Mouse (Mus musculus) left cerebral cortex, adult 18-20 months (tissue): ENCODE measurements around the gene Tyw5. TPM values are rescaled to one million over a fixed set of nuclear protein-coding genes. Genes with fewer than 3 reads are reported as not detected.

Experiments used
- DNase-seq, 2 experiments: peaks; one replicate each; pipeline ENCODE4 v3.0.0; 2021 to 2022; ENCODE audit warnings: low spot score in 2 of 2, mixed read lengths in 1 of 2
- long read RNA-seq, 2 experiments: library from polyadenylated mRNA; stranded (forward); transcript quantifications; one replicate each; pipeline ENCODE4 v2.0.0; 2021
- total RNA-seq, 2 experiments: library from RNA; stranded (reverse); gene quantifications; 2 replicates each; pipeline ENCODE4 v1.2.3; 2021

The Tyw5 gene
- total RNA-seq: 10 to 100 TPM; 18.2 to 23.1 TPM
- long read RNA-seq, experiment 1, transcript Tyw5-201 (8 exons, 1,398 nt): major isoform, 6 of 17 reads
- long read RNA-seq, experiment 1, partial matches to known transcripts: 1 of 17 reads
- long read RNA-seq, experiment 1, other reads (novel, unspliced or antisense): 4 of 17 reads
- long read RNA-seq, experiment 2, transcript Tyw5-201 (8 exons, 1,398 nt): major isoform, 8 of 13 reads
- long read RNA-seq, experiment 2, partial matches to known transcripts: 0 of 13 reads
- long read RNA-seq, experiment 2, other reads (novel, unspliced or antisense): 2 of 13 reads

DNA sequence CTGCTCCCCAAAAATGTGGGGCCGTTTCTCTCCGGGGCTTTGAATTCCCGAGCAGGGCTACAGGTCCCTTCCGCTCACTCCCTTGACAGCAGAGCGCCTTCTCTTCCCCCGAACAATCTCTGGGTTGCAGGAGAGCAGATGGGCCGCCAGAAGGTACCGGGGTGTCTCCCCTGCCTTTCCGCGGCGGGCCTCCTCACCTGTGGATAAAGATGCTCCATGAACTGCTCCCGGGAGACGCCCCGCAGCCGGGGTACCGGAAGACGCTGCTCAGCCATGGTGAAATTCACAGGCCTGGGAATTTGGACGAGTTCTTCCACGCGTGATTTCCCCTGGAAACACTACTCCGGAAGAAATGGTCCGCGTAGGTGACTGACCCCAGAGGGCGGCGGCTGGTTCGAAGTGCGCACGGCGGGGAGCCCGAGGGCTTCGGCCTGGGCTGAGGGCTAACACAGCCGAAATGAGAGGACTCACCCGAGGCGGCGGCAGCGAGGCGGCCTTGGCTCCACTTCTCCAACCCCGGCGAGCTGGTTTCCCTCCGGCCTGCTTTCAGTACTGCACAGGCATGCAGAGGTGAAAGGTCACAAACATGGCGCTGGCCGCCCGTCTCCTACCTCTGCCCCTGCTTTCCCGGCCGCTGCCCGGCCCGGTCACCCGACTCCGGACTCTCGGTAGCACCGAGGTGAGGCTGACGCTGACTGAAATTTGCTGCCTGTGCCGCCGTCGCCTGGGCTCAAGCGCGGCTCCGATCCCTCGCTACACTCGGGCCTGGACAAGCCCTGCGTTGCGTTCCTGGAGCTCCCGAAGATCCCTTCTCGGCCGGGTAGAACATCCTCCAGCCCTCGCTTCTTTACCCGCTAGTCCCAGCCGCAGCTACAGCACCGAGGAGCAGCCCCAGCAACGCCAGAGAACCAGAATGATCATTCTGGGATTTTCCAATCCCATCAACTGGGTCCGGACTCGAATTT lies at the start of gene Tyw5, which contains the start of gene Maip1:
Gene Tyw5, minus strand, starts transcription at position 915 of the 965 bp plus-strand sequence.
Gene Maip1, plus strand, starts transcription at position 142 of the 965 bp plus-strand sequence.
- DNase-seq: peak; percentile 78

DNA sequence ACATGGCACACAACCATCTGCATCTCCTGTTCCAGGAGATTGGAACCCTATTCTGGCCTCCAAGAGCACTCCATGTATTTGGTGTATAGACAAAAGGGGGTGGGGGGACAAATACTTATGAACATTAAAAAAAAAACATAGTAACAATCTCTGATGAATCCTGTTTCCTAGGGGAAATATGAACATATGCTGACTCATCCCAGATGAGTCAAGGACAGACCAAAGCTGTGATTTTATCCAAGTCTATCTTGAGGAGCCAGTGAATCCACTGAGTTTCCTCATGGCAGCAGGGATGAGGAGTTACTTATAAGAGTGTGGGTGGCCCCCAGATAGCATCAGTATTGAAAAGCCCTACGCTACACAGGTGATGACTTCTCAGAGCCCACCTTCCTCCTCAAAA lies 43.3 kb upstream of the Tyw5 start:
- no peak for DNase-seq

DNA sequence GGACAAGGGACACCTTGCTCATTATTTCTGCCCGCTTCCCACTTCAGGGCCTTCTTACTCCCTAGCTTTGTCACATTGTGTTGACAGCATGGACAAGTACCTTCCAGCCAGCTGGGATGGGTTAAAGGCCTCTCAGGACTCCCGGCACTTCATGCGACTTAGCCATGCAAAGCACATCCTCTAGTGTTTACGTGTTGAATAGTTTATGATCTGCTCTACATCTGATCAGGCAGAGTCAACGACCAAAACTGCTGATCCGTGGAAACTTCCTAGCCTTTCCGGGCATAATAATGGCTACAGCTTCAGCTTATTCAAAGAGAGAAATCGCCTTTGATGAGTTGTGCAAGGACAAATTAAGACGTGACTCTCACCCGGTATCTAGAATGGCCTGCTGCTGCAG lies 38.8 kb upstream of the Tyw5 start:
- DNase-seq: no peak

DNA sequence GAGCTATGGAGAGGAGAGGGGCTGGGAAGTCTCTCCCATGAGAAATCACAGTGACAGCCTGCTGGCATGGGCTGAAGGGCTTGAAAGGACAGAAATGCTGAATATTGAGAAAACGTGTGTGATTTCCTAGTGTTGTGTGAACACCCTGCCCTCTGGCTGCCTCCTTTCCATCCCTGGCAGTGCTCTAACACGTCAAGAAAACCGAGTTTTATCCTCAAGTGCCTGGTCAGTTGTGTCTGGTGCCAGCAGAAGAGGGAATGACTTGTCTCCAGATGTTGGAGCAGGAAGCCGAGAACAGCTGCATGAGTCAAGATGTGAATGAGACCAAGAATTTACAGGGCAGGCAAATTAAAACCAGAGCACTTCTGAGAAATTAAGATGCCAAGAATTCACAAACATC lies 33.9 kb upstream of the Tyw5 start:
- DNase-seq: no peak

DNA sequence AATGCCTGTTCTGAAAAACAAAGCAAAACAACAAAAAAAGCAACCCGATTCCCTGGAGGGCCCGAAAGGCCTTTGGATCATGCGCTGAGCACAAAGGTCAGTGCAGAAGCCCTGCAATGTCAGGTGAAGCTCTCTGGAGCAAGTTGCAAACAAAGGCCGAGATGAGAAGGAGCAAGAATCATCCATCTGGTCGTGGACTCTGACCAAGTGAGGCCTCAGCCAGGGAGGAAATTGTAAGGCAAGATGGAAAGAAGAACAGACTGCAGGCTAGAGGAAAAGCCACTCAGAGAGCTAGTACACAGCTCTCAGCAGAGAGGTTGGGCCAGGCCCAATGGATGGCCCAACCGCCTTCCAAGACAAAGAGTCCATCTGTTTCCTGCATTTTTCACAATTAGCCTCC lies 32.1 kb upstream of the Tyw5 start:
- no peak for DNase-seq

DNA sequence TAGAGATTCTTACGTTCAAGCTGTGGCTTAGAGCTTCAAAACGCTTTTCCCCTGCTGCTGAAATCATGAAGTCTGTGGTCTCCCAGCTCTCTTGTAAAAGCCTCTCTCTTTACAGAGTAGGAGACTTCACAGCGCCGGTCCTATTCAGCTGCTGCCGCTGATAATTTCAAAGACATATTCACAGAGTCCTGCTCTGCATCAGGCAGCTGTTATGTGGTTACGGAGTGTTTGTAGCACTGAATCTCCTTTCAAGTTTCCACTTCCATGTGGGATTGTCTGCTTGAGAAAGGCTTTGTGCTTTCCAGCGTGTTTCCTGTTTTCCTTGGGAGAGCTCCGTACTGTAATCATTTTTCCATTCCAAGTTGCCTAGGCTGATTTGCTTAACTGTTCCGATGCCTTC lies 30.1 kb upstream of the Tyw5 start:
- peak in 1 of 2 experiments; percentile 11 for DNase-seq

DNA sequence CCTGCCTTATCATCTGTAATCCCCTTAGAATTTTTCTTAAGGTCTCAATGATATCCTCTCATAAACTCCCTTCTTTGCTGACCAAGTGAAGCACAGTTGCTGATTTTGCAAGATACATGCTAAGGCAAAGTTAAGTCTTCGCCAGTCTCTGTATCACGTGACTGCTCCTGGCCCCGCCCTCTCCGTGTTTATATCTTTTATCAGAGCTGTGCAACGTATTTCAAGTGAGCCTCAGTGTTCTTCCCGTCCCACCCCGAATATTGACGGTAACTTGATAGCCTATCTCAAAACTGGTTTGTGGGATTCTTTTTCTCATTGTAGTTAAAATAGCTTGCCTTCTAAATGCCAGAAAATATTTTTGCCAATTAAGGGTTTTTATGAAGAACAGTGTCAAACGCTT lies 29.5 kb upstream of the Tyw5 start:
- no peak for DNase-seq

DNA sequence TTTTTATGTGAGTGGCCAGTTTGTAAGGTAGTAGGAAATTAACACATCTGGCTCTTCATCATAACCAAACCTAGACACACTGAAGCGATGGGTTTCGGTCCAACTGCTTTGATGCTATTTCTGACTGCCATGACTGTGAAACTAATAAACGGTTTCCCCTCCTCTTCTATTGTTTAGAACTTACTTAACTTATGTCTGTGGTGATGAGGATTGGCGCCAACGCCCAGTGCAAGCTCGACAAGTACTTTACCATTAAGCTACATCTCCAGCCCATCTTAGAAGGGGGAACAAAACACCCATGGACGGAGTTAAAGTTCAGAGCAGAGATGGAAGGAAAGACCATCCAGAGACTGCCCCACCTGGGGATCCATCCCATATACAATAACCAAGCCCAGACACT lies 26.2 kb upstream of the Tyw5 start:
- no peak for DNase-seq

DNA sequence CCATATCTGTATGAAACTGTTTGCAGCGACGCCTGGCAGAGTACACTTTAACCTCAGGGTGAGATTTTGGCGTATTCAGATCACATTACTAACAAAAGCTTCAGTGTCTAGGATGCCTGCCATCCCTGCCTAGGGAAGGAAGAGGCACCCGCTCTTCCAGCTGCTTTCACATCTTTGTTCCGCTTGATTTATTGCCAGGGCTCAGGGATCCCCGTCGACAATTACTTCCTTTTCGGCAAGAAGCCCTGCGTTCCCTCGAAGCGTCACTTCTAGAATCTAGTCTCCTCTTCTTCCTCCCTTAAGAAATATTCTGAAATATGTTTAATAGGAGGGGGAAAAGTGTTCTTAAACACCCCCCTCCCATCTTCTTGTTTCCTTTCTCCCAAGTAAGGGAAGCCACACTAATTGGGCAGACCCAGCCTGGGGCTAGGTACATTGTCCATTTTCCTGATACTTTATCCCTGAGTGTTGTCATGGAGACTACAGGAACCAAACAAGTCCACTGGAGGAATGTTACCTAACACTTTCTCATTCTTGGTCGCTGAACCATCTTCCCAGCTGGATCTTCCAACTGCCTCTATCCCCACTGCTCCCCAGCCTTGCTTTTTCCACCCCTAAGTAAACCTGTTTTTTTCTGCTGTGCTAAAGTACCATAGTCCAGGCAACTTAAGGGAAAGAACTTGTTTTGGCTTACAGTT lies 23.0 kb upstream of the Tyw5 start:
- no peak for DNase-seq

DNA sequence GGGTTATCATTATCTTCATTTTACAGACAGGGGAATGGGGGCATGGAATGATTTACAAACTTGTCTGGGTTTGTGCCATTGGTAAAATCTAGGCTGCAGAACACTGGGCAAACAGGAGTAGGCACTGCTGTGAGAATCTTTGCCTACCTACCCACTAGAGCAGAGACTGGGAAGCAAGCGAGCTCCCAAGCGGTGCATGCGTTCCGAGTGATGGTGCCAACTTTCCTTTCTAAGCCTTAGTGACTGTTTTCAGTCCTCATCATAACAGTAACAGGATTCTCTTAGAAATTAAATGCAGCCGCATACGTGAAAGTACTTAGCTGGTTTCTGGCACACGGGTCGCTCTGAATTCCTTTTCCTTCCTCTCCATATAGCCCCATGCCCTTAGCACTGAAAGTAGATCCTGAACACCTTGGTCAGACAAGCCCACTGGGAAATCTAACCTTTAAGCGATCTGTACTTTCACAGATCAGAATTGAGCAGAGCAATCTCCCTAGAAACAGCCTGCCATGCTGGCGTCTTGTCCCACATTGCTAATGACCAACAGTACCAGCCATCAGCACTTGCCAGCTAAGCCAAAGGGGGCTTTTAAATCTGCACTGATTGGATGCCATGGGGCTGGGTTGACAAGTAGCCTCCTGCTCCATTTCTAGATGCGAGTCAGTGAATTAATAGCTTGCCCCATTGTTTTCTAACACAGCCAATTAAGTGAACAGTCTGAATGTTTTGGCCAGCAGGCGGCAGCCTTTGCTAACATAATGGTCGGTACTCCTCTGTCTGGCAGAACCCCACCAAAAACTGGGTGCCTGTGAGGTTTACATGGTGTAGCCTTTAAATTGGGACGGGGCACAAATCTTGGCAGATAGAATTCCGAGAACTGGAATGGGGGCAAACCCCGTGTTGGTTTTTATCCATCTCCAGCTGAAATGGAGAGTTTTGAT lies 21.7 kb upstream of the Tyw5 start:
- DNase-seq: peak; percentile 93 to 96

DNA sequence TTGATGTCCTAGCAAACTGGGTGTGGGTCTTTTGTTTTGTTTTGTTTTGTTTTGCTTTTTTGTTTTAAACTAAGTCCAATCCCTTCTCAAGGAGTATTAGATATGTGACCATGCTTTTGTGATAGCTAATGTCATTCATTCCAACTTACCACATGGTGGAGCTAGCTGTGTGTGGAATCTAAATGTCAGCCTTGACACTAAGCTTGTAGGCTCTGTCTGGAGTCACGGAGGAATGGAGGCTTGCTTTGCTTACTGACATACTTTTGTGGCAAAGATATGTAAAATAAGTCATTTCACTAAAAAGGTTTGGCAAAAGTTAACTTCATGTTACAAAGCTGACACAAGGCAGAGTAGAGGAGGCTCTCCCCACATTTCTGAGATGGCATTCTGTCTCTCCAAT lies 16.8 kb upstream of the Tyw5 start:
- no peak for DNase-seq

DNA sequence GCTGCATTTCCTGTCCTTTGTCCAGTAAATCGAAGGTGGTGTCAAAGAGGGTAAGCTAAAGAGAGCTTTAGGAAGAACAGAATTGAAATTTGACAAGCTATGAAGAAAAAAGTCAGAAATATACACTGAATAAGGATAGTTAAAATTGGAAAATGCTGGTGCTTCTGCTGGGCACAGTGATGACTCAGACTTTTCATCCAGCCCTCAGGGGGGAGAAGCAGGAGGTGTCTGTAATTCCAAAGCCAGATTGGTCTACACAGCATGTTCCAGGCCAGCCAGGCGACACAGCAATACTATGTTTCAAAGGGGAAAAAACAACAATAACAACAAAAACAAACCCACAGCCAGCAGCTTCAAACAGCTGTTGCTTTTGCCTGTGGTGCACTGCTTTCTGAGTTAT lies 6.5 kb upstream of the Tyw5 start:
- DNase-seq: no peak

DNA sequence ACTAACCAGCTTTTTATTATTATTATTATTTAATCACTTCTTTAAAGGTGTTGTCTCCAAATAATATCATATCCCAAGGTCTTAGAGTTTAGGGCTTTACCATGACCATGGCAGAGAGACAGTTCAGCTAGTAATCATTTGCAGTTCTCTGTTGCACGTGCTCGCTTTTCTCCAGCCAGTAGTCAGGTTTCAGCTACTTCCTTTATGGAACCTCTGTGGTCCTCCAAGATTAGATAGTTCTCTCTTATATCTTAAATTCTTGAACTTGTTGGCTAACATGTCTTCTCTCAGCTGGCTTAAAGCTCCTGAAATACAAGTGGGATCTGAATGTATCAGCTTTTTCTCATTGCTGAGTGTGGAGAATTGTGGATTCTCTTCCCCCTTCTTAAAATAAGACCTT lies 2.1 kb upstream of the Tyw5 start:
- DNase-seq: no peak

DNA sequence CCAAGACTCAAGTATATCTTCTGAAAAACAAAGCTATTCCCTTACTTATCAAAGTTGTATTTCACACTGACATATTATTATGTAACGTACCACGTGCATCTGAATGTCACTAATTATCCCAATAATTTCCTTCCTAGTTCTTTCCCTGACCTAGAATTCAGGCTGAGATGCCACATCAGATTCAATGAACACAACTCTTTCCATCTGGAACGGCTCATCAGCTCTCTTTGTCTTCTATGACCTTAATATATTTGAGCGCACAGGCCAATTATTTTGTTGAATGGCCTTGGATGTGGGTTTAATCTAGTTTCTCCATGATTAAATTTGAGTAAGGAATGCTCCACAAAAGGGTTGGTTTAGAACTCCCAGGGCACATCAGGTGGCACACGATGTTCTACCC lies 4.8 kb downstream of the Tyw5 start:
- no peak for DNase-seq

DNA sequence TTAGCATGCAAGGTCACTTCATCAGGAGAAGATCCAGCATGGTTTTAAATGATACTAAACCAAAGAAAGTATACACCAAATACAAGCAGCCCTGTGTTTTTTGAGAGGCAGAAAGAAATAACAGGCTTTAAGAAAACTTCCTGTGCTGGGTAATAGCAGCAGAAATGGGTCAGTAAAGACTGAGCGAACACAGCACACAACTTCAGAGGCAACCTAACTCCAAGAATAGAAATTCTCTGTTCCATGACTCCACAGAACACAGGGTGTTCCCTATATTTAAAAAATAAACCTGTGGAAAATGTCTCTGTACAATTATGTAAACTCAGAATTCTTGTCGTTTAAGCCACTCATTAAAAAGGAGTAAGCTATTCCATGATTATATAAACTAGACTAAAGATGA lies 6.0 kb downstream of the Tyw5 start:
- no peak for DNase-seq

DNA sequence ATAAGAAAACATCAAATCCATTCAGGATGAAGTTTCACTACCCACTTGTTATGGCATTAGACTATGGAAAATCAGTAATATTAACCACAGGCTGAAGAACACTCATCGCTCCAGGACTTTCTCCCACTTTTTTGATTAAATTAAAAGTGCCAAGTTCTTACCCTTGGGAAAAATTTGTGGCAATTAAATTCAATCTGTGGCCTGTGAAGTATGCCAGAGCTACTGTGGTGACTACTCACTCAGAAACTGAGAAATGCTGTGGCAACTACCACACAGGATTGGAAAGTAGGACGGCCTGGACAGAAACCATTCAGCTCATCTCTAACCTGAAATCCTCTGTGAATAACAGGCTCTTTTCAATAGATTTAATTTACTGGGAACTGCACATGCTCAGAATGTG lies 6.6 kb downstream of the Tyw5 start:
- DNase-seq: no peak

DNA sequence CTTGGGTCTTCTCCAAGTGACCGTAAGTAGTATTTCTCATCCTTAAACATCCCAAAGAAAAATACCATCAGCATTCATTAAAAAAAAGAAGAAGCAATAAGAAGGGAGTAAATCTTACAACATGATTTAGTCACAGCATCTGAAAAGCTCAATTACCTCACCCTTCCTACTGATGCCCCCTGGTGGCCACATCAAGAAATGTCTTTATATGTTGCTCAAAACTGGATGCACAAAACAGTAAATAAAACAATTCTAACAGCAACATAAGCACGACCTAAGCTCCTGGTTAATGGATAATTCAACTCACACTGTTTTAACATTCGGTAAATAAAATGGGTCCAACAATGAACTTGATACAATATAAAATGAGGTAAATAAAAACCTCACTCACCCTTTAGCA lies 12.8 kb downstream of the Tyw5 start:
- peak; percentile 70 to 74 for DNase-seq

DNA sequence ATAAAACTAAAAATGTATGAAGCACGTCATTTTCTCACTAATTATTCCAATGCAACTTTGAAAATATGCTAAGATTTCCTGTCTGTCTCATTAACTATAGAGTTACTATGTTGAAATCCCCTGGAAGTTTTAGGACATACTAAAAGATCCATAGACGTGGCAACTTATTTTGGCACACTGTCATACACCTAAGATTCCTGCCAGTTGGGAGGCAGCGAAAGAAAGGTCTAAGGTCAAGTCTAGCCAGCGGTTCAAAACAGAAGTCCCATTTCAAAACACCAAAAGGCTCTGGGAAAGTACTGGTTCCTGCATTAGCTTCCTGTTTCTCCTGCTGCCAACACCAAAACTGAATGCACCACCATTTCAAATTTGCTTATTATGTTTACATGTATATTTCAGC lies 14.5 kb downstream of the Tyw5 start:
- no peak for DNase-seq

DNA sequence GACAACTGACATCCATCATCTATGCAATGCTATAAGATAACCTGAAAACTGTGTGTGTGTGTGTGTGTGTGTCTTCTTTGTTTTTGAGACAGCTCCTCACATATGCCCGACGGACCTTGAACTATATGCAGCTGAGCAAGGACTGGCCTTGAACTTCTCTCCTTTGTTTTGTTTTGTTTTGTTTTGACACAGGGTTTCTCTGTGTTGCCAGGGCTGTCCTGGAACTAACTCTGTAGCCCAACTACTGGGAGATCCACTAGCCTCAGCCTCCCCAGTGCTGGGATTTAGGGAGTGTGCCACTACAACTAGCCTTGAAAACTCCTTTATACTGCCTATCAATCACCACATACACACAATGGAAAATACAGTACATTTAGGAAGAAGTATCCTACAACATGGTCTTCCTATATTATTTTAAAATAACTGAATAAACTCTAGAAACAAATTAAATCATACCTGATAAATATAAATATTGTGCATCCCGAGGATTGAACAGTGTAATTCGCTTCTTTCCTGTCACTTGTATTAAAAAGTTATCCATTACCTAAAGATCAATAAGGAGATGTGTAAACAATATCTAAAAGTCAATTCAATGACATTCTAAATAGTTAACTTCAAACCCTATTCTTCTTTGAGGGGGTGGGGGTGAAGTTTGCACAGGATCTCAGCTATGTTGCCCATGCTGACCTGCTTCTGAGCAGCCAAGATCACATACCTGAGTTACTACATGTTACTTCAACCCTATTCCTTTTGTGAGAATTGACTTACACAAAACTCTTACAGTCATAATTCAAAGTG lies 15.7 kb downstream of the Tyw5 start:
- no peak for DNase-seq
